Mouse (Mus musculus) stomach, embryonic 14.5 days (tissue): ENCODE measurements around the gene Mgat4a. TPM values are rescaled to one million over a fixed set of nuclear protein-coding genes. Genes with fewer than 3 reads are reported as not detected.
A peak's percentile ranks its signal among the peaks of the same experiment; 100 is the strongest.

ENCODE experiments used
- ATAC-seq: fragments of 200-750 bp; cut with Nextera tagmentation; 2 replicates; pipeline ENCODE4 v1.8.0; 2017; ENCODE audit warnings: low read depth, moderate TSS enrichment; ENCODE audit not compliant: insufficient number of reproducible peaks, insufficient read depth, low FRiP score
- H3K27ac ChIP-seq: fragments of 300-500 bp; sonication (generic); 2 replicates; pipeline ENCODE4 v1.5.1; 2014; ENCODE audit warnings: mild to moderate bottlenecking, low read length, moderate library complexity, mixed read lengths
- H3K27me3 ChIP-seq: fragments of 300-500 bp; sonication (generic); 2 replicates; pipeline ENCODE4 v1.6.1; 2014; ENCODE audit warnings: low read length, control low read depth, mixed read lengths; ENCODE audit not compliant: control insufficient read depth, insufficient read depth
- H3K36me3 ChIP-seq: fragments of 300-500 bp; sonication (generic); 2 replicates; pipeline ENCODE4 v1.6.1; 2014; ENCODE audit warnings: mild to moderate bottlenecking, control low read depth, low read length, moderate library complexity, mixed read lengths; ENCODE audit not compliant: control insufficient read depth, insufficient read depth
- H3K4me1 ChIP-seq: fragments of 300-500 bp; sonication (generic); 2 replicates; pipeline ENCODE4 v1.6.1; 2014; ENCODE audit warnings: low read length, control low read depth, mixed read lengths; ENCODE audit not compliant: control insufficient read depth, insufficient read depth
- H3K4me2 ChIP-seq: fragments of 300-500 bp; sonication (generic); replicated peaks from 2 replicates; pipeline ENCODE4 v1.6.1; 2014; ENCODE audit warnings: low read depth, low read length, control low read depth
- H3K4me3 ChIP-seq: fragments of 300-500 bp; sonication (generic); 2 replicates; pipeline ENCODE4 v1.5.1; 2014; ENCODE audit warnings: low read depth, low read length, control low read depth
- H3K9ac ChIP-seq: fragments of 300-500 bp; sonication (generic); replicated peaks from 2 replicates; pipeline ENCODE4 v1.6.1; 2014; ENCODE audit warnings: low read depth, mild to moderate bottlenecking, control low read depth, low read length, moderate library complexity, mixed read lengths
- H3K9me3 ChIP-seq: fragments of 300-500 bp; sonication (generic); 2 replicates; pipeline ENCODE4 v1.6.1; 2016; ENCODE audit warnings: low read depth, low read length, control low read depth; ENCODE audit not compliant: control insufficient read depth
- WGBS: fragments of 180-500 bp; shearing (Covaris S2); extraction: QIAGEN DNeasy Blood & Tissue Kit; methylation state at CpG from one replicate; pipeline ENCODE4 v1.1.7; 2014; 5-methylcytosine and 5-hydroxymethylcytosine counted together
- polyA plus RNA-seq: library from polyadenylated mRNA; unstranded; fragments of >200 nt; fragmentation: Nextera tagmentation; extraction: Ambion mirVana; gene quantifications from 2 replicates; pipeline ENCODE4 v1.2.1, GENCODE M21; 2014

The Mgat4a gene
- polyA plus RNA-seq, 1 experiment from 2014 or later: 16.4 TPM

GRCm38 (mm10) chr1:37428911-37429310, 111.9 kb downstream of the Mgat4a start:
- Histone ChIP-seq H3K4me3 (peak overlapping the region; percentile 93), H3K9me3 (peaks cover 3% of the 10 kb centered on the region; the same call in 1 of the 2 replicates), H3K27ac (no peak overlapping the region), H3K4me1 (peaks cover 14% of the 10 kb centered on the region), H3K36me3 (peaks cover 23% of the 10 kb centered on the region), H3K9ac (peak overlapping the region; percentile 89; the same call in 1 of the 2 replicates), H3K27me3 (no peaks in the 10 kb centered on the region), H3K4me2 (peak overlapping the region; percentile 60)
- 62% methylated on average over 2 of the region's 2 CpGs for whole genome bisulfite sequencing
- no peak for ATAC-seq

DNA sequence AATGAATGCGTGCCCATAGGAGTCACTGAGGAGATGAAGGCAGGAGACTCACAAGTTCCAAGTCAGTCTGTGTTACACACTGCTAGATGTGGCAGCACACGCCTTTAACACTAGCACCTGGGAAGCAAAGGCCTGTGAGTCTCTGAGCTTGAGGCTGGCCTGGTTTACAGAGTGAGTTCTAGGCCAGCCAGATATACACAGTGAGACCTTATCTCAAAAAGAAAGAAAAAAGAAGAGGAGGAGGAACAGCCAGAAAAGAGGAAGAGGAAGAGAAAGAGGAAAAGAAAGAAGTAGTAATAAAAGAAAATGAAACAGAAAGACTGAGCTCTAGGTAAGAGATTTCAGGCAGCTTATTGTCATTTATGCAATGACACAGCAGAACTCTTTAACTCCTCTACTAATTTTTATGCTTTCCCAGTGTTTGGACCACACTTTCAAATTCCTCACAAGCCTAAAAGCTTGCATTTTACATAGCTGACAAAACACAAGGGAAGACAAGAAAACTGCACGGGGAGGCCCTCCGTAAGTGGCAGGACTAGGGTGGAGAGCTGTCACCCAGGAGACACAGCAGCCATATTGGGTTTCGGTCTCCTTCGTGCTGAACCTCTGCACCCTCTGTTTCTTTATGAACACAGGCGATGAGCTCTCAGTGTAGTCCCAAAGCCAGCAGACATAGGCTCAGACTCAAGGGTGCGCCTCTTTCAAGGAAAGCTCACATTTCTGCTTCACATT, 113.5 kb downstream of the Mgat4a start:
- 94% methylated on average over 8 of the region's 8 CpGs for WGBS
- Histone ChIP-seq H3K27me3 (no peaks in the 10 kb centered on the region), H3K4me1 (peaks cover 14% of the 10 kb centered on the region), H3K36me3 (peaks cover 11% of the 10 kb centered on the region; the same call in 1 of the 2 replicates), H3K9me3 (peaks cover 3% of the 10 kb centered on the region; the same call in 1 of the 2 replicates), H3K4me2 (no peak overlapping the region), H3K9ac (no peak overlapping the region), H3K27ac (no peak overlapping the region), H3K4me3 (no peak overlapping the region)
- ATAC-seq: no peak

DNA sequence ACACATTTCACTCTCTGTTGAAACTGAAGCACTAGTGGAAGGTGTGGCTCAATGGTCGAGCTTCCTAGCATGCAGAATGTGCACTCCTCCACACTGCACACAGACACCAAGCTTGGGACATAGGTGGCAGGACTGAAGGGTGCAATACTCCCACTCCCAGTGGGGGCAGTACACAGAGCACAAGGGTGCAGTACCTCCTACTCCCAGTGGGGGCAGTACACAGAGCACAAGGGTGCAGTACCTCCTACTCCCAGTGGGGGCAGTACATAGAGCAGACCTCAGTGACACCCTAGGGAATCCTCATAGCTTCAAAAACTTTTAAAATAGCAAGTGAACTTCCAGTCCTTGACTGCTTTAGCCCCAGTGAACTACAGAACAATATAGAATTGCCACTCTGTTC, 121.4 kb downstream of the Mgat4a start:
- Histone ChIP-seq H3K27ac (no peak overlapping the region), H3K9me3 (peaks cover 1% of the 10 kb centered on the region; the same call in 1 of the 2 replicates), H3K9ac (no peak overlapping the region), H3K27me3 (no peaks in the 10 kb centered on the region), H3K4me3 (no peak overlapping the region), H3K4me2 (no peak overlapping the region), H3K4me1 (no peaks in the 10 kb centered on the region), H3K36me3 (peaks cover 6% of the 10 kb centered on the region; the same call in 1 of the 2 replicates)
- no peak for ATAC-seq
- 83% methylated on average over 1 of the region's 1 CpGs for WGBS

- 76% methylated on average over 1 of the region's 1 CpGs for WGBS
- H3K9me3 ChIP-seq: no peaks in the 10 kb centered on the region
- H3K27ac ChIP-seq: no peak overlapping the region
- no peaks in the 10 kb centered on the region for H3K4me1 ChIP-seq
- no peak overlapping the region for H3K4me2 ChIP-seq
- H3K27me3 ChIP-seq: no peaks in the 10 kb centered on the region
- no peak overlapping the region for H3K9ac ChIP-seq
- ATAC-seq: no peak
- peaks cover 6% of the 10 kb centered on the region; the same call in 1 of the 2 replicates for H3K36me3 ChIP-seq
- no peak overlapping the region for H3K4me3 ChIP-seq
Observed at GRCm38 (mm10) chr1:37415394-37415793, 125.4 kb downstream of the Mgat4a start.

GRCm38 (mm10) chr1:37409647-37410046, 131.2 kb downstream of the Mgat4a start:
- Histone ChIP-seq H3K36me3 (no peaks in the 10 kb centered on the region), H3K4me1 (no peaks in the 10 kb centered on the region), H3K4me3 (no peak overlapping the region), H3K27me3 (no peaks in the 10 kb centered on the region), H3K9me3 (no peaks in the 10 kb centered on the region), H3K4me2 (no peak overlapping the region), H3K9ac (no peak overlapping the region), H3K27ac (no peak overlapping the region)
- no peak for ATAC-seq

DNA sequence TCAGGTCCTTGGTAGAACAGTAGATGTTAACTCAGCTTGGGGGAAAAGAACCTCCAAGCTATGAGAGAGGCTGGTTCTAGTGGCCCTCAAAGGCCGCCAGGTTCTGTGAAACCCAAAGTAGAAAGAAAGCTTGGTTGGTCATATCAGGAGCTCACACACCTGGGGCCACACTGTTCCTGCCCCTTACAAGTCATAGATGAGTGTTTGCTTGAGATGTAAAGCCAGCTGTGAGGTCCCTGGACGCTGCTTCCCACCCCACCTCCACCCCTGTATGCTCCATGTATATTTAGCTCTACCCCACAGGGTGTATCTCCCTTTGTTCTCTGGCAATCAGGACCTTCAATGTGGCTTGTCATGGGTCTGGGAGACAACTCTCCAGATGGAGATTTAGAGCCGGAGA, 132.1 kb downstream of the Mgat4a start:
- Histone ChIP-seq H3K9ac (no peak overlapping the region), H3K4me1 (no peaks in the 10 kb centered on the region), H3K27me3 (no peaks in the 10 kb centered on the region), H3K36me3 (no peaks in the 10 kb centered on the region), H3K9me3 (no peaks in the 10 kb centered on the region), H3K4me3 (no peak overlapping the region), H3K4me2 (no peak overlapping the region), H3K27ac (no peak overlapping the region)
- 73% methylated on average over 3 of the region's 3 CpGs for WGBS
- no peak for ATAC-seq

- no peaks in the 10 kb centered on the region for H3K36me3 ChIP-seq
Observed at GRCm38 (mm10) chr1:37408059-37408458, 132.8 kb downstream of the Mgat4a start.

GRCm38 (mm10) chr1:37407228-37407627, 133.6 kb downstream of the Mgat4a start:
- H3K4me3 ChIP-seq: no peak overlapping the region
- 83% methylated on average over 8 of the region's 8 CpGs for WGBS

More at GRCm38 (mm10) chr1:37408059-37408458, 132.8 kb downstream of the Mgat4a start:
- no peak overlapping the region for H3K4me3 ChIP-seq
- H3K4me1 ChIP-seq: no peaks in the 10 kb centered on the region
- H3K27ac ChIP-seq: no peak overlapping the region
- ATAC-seq: no peak
- H3K9ac ChIP-seq: no peak overlapping the region
- no peak overlapping the region for H3K4me2 ChIP-seq
- WGBS: 81% methylated on average over 8 of the region's 8 CpGs
- H3K27me3 ChIP-seq: no peaks in the 10 kb centered on the region
- no peaks in the 10 kb centered on the region for H3K9me3 ChIP-seq

DNA sequence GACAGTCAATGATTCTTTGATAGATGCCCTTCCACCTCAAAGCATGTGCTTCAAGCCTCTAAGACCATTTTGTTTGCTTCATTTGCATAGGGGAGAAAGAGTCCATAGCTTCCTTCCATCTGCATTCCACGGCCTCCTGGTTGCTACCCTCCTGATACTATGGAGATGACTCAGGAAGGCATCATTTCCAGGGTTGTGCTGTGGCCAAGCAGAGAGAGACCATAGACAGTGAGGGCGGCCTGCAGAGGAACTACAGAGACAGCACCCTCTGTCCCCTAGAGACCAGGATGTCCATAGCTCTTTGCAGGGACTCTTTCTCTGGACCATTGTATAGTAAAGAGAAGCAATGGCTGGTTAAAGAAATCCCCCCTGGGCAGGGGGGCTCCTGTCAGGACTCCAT, 135.7 kb downstream of the Mgat4a start:
- no peak for ATAC-seq
- Histone ChIP-seq H3K27ac (no peak overlapping the region), H3K4me3 (no peak overlapping the region), H3K36me3 (no peaks in the 10 kb centered on the region), H3K9ac (no peak overlapping the region), H3K9me3 (no peaks in the 10 kb centered on the region), H3K27me3 (no peaks in the 10 kb centered on the region), H3K4me2 (no peak overlapping the region), H3K4me1 (no peaks in the 10 kb centered on the region)
- WGBS: 91% methylated on average over 2 of the region's 2 CpGs

More at GRCm38 (mm10) chr1:37407228-37407627, 133.6 kb downstream of the Mgat4a start:
- Histone ChIP-seq H3K27ac (no peak overlapping the region), H3K36me3 (no peaks in the 10 kb centered on the region), H3K9me3 (no peaks in the 10 kb centered on the region), H3K4me2 (no peak overlapping the region), H3K4me1 (no peaks in the 10 kb centered on the region), H3K27me3 (no peaks in the 10 kb centered on the region), H3K9ac (no peak overlapping the region)
- no peak for ATAC-seq
